Mouse (Mus musculus): Measurements from ENCODE around the gene Pard3. TPM values are rescaled to one million over a fixed set of nuclear protein-coding genes. Genes with fewer than 3 reads are reported as not detected.

Gene Pard3
- polyA plus RNA-seq, 1 experiment from 2014 or later: 14.5 TPM

DNA sequence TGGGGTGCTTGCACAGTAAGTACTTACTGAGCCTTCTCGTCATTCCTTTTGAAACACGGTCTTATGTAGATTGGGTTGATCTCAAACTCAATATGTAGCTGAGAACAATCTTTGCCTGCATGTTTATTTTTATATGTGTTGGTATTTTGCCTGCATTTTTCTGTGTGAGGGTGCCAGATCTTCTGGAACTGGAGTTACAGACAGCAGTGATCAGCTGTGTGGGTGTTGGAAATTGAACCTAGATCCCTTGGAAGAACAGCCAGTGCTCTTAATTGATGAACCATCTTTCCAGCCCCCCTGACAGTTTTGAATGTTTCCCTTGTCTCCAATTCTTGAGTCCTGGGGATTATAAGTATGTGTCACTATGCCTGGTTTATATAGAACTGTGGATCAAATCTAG is 4.9 kb upstream of the Pard3 start:
- H3K4me3 ChIP-seq (ENCODE audit: low read depth, low read length): no peak overlapping the region
- no peak for ATAC-seq (replicated peaks; ENCODE audit: low FRiP score)
- 78% methylated on average over 2 of the region's 2 CpGs for WGBS
- H3K9ac ChIP-seq (ENCODE audit: low read depth, low read length): no peak overlapping the region
- H3K27ac ChIP-seq (ENCODE audit: low read depth, low read length): no peak overlapping the region
- H3K36me3 ChIP-seq (ENCODE audit: control insufficient read depth, insufficient read depth, low read length): no peaks in the 10 kb centered on the region
- DNase-seq (ENCODE audit: low spot score): no peak
- H3K4me2 ChIP-seq: no peak overlapping the region
- no peaks in the 10 kb centered on the region for H3K9me3 ChIP-seq (ENCODE audit: control insufficient read depth, low read length)
- H3K4me1 ChIP-seq (replicated peaks; ENCODE audit: control insufficient read depth, insufficient read depth, low read length): peaks cover 4% of the 10 kb centered on the region; the same call in 1 of the 2 replicates
- peaks cover 22% of the 10 kb centered on the region for H3K27me3 ChIP-seq (replicated peaks; ENCODE audit: control insufficient read depth, insufficient read depth, low read length)

DNA sequence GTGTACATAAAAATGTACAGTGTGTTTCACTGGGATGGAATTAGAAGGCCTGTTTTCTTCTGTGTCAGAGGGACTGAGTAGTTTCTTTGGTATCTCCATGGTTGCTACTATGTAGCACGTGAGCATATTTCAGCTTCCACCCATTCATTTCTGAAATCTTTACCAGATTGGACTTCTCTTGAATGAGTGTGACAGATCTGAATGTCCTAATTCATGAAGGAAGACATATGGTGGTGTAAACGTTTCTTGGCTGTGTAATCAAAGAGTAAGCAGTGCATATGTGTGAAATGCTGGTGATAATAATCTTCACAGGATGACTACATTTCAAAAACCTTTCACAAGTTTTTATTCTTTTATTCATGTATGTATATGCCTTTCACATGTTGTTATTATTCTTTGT is 3.9 kb upstream of the Pard3 start:
- DNase-seq (ENCODE audit: low spot score) (no peak), ATAC-seq (replicated peaks; ENCODE audit: low FRiP score) (no peak)
- no peak overlapping the region for H3K4me3 ChIP-seq (ENCODE audit: low read depth, low read length)
- H3K9me3 ChIP-seq (ENCODE audit: control insufficient read depth, low read length): no peaks in the 10 kb centered on the region
- H3K4me1 ChIP-seq (replicated peaks; ENCODE audit: control insufficient read depth, insufficient read depth, low read length): peaks cover 4% of the 10 kb centered on the region; the same call in 1 of the 2 replicates
- 58% methylated on average over 2 of the region's 2 CpGs for WGBS
- no peak overlapping the region for H3K27ac ChIP-seq (ENCODE audit: low read depth, low read length)
- no peak overlapping the region for H3K4me2 ChIP-seq
- H3K36me3 ChIP-seq (ENCODE audit: control insufficient read depth, insufficient read depth, low read length): no peaks in the 10 kb centered on the region
- H3K9ac ChIP-seq (ENCODE audit: low read depth, low read length): no peak overlapping the region
- H3K27me3 ChIP-seq (replicated peaks; ENCODE audit: control insufficient read depth, insufficient read depth, low read length): peaks cover 33% of the 10 kb centered on the region

DNA sequence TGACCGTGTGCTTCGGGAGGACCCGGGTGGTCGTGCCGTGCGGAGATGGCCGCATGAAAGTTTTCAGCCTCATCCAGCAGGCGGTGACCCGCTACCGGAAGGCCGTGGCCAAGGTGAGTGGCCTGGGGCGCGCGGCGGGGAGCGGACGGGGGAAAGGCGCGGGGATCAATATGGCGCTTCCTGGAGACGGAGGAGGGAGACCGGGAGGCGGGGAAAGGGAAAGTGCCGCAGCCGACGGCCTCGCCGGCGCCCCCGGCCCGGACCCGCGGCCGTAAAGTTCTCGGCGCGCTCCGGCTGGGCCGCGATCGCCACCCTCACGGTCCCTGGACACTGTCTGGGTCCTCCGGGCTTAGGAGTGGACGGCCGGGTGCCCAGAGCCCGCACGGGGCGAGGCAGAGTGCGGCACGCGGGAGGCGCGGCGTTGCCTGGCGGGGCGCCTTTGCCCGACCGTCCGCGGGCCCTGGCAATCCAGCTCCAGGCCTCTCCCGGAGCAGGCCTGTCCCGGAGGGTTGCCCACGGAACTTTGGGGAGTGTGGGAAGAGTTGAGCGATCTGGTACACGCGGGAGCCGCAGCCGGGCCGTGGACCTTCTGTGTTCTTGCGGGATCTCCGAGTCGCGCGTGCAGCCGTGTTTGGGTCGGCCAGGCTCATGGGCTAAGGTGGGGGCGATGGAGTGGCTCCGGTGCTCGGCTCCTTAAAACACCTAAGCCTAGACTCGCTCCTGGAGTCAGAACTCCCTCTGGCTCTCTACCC is 844 bp downstream of the Pard3 start:
- no peaks in the 10 kb centered on the region for H3K36me3 ChIP-seq (ENCODE audit: control insufficient read depth, insufficient read depth, low read length)
- ATAC-seq (replicated peaks; ENCODE audit: low FRiP score) (peak; percentile 29), DNase-seq (ENCODE audit: low spot score) (peak; percentile 53)
- no peaks in the 10 kb centered on the region for H3K9me3 ChIP-seq (ENCODE audit: control insufficient read depth, low read length)
- H3K9ac ChIP-seq (ENCODE audit: low read depth, low read length): peak overlapping the region; percentile 80
- peaks cover 4% of the 10 kb centered on the region for H3K4me1 ChIP-seq (replicated peaks; ENCODE audit: control insufficient read depth, insufficient read depth, low read length)
- H3K27me3 ChIP-seq (replicated peaks; ENCODE audit: control insufficient read depth, insufficient read depth, low read length): peaks cover 41% of the 10 kb centered on the region
- peak overlapping the region; percentile 75 for H3K4me2 ChIP-seq
- under 1% methylated on average over 71 of the region's 80 CpGs for WGBS
- H3K27ac ChIP-seq (ENCODE audit: low read depth, low read length): peak overlapping the region; percentile 89
- peak overlapping the region; percentile 76 for H3K4me3 ChIP-seq (ENCODE audit: low read depth, low read length)

- peak overlapping the region; percentile 89; the same call in 1 of the 2 replicates for H3K27ac ChIP-seq (ENCODE audit: low read depth, low read length)
- H3K27me3 ChIP-seq (replicated peaks; ENCODE audit: control insufficient read depth, insufficient read depth, low read length): peaks cover 41% of the 10 kb centered on the region
- peak overlapping the region; percentile 76 for H3K4me3 ChIP-seq (ENCODE audit: low read depth, low read length)
- H3K9ac ChIP-seq (ENCODE audit: low read depth, low read length): peak overlapping the region; percentile 80
- peak overlapping the region; percentile 75 for H3K4me2 ChIP-seq
- H3K9me3 ChIP-seq (ENCODE audit: control insufficient read depth, low read length): no peaks in the 10 kb centered on the region
- H3K36me3 ChIP-seq (ENCODE audit: control insufficient read depth, insufficient read depth, low read length): no peaks in the 10 kb centered on the region
- DNase-seq (ENCODE audit: low spot score): no peak
- 9% methylated on average over 10 of the region's 10 CpGs for WGBS
- peaks cover 4% of the 10 kb centered on the region for H3K4me1 ChIP-seq (replicated peaks; ENCODE audit: control insufficient read depth, insufficient read depth, low read length)
- ATAC-seq (replicated peaks; ENCODE audit: low FRiP score): no peak
Measured at GRCm38 (mm10) chr8:127065113-127065473, 1.4 kb downstream of the Pard3 start.

DNA sequence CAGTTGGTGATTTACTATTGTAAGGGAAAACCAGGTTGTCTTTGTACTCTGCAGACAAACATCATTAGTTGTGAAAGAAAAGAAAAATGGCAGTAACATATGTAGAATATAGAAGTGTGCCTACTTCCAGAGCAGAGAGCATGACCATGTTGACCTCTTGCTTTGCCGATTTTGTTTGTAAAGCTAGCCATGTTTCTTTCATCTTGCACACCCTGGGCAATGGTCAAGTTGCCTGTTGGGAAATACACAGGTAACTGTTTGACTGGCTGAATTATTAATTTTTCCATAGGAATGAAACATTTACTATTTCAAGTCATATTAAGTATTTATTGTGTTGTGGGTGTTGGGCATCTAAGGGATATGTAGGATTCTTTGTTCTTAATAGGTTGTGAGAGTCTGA is 2.1 kb downstream of the Pard3 start:
- no peaks in the 10 kb centered on the region for H3K36me3 ChIP-seq (ENCODE audit: control insufficient read depth, insufficient read depth, low read length)
- H3K27ac ChIP-seq (ENCODE audit: low read depth, low read length): no peak overlapping the region
- no peak overlapping the region for H3K4me3 ChIP-seq (ENCODE audit: low read depth, low read length)
- H3K9me3 ChIP-seq (ENCODE audit: control insufficient read depth, low read length): no peaks in the 10 kb centered on the region
- 67% methylated on average over 1 of the region's 1 CpGs for WGBS
- no peak overlapping the region for H3K9ac ChIP-seq (ENCODE audit: low read depth, low read length)
- H3K4me1 ChIP-seq (replicated peaks; ENCODE audit: control insufficient read depth, insufficient read depth, low read length): peaks cover 4% of the 10 kb centered on the region
- H3K27me3 ChIP-seq (replicated peaks; ENCODE audit: control insufficient read depth, insufficient read depth, low read length): peaks cover 41% of the 10 kb centered on the region
- H3K4me2 ChIP-seq: peak overlapping the region; percentile 75
- ATAC-seq (replicated peaks; ENCODE audit: low FRiP score) (no peak), DNase-seq (ENCODE audit: low spot score) (no peak)

DNA sequence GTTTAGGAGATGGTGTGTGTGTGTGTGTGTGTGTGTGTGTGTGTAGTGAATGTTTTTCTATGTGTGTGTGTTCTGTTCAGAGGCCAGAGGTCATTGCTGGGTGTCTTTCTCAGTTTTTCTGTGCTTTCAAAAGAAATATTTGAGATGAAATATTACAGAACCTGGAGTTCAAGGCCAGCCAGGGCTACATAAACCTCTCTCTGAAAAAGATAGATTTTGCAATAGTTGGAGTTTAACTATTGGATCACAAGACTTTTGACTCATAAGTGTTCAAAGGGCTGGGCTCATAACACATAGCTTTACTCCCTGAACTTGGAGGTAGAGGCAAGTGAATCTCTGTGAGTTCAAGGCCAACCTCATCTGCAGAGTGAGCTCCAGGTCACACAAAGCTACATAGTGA is 2.8 kb downstream of the Pard3 start:
- Histone ChIP-seq H3K36me3 (ENCODE audit: control insufficient read depth, insufficient read depth, low read length) (no peaks in the 10 kb centered on the region), H3K4me2 (no peak overlapping the region), H3K9me3 (ENCODE audit: control insufficient read depth, low read length) (no peaks in the 10 kb centered on the region), H3K27me3 (replicated peaks; ENCODE audit: control insufficient read depth, insufficient read depth, low read length) (peaks cover 38% of the 10 kb centered on the region), H3K27ac (ENCODE audit: low read depth, low read length) (no peak overlapping the region), H3K4me3 (ENCODE audit: low read depth, low read length) (no peak overlapping the region), H3K9ac (ENCODE audit: low read depth, low read length) (no peak overlapping the region), H3K4me1 (replicated peaks; ENCODE audit: control insufficient read depth, insufficient read depth, low read length) (peaks cover 4% of the 10 kb centered on the region)
- DNase-seq (ENCODE audit: low spot score): no peak
- no peak for ATAC-seq (replicated peaks; ENCODE audit: low FRiP score)

DNA sequence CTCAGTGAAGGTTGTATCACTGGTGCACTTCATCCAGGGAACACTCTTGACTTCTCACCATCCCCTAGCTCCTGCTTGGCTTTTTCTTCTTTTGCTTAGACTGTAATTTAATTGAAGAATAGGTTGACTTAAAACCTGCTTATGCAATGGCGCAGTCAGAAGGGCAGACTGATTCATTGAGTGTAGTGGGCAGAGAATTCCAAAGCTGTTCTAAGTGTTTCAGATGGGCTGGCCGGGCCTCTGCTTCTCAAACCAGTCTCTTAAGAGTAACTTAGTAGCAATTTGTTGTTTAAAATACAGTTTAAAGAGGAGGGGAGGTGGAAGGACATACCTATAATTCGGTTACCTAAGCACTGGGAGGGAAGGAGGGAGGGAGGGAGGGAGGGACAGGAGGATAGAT is 5.0 kb downstream of the Pard3 start:
- peaks cover 21% of the 10 kb centered on the region for H3K27me3 ChIP-seq (replicated peaks; ENCODE audit: control insufficient read depth, insufficient read depth, low read length)
- no peak overlapping the region for H3K4me2 ChIP-seq
- no peaks in the 10 kb centered on the region for H3K9me3 ChIP-seq (ENCODE audit: control insufficient read depth, low read length)
- no peaks in the 10 kb centered on the region; the same call in 1 of the 2 replicates for H3K4me1 ChIP-seq (replicated peaks; ENCODE audit: control insufficient read depth, insufficient read depth, low read length)
- no peak overlapping the region for H3K4me3 ChIP-seq (ENCODE audit: low read depth, low read length)
- no peaks in the 10 kb centered on the region for H3K36me3 ChIP-seq (ENCODE audit: control insufficient read depth, insufficient read depth, low read length)
- 81% methylated on average over 3 of the region's 3 CpGs for WGBS
- no peak for ATAC-seq (replicated peaks; ENCODE audit: low FRiP score)
- no peak for DNase-seq (ENCODE audit: low spot score)
- no peak overlapping the region for H3K9ac ChIP-seq (ENCODE audit: low read depth, low read length)
- H3K27ac ChIP-seq (ENCODE audit: low read depth, low read length): no peak overlapping the region

DNA sequence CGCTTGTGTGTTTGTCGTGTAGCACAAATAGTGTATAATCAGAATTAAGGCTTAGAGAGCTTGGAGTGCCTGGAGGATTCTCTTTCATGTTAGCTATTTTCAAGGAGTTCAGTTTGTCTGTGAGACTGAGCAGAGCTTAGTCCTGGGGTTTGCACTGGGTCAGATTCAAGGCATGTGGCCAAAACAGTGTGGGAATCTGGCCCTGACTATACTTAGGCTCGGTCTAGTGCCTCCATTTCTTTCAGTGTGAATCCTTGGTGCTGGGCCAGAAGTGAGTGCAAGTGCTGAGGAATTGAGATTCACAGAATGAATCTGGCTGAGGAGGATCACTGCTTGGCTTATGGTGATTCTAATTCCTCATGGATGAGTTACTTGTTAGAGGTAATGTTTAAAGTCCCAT is 6.5 kb downstream of the Pard3 start:
- WGBS: 68% methylated on average over 3 of the region's 3 CpGs
- Histone ChIP-seq H3K4me1 (replicated peaks; ENCODE audit: control insufficient read depth, insufficient read depth, low read length) (no peaks in the 10 kb centered on the region; the same call in 1 of the 2 replicates), H3K9me3 (ENCODE audit: control insufficient read depth, low read length) (no peaks in the 10 kb centered on the region), H3K27ac (ENCODE audit: low read depth, low read length) (no peak overlapping the region), H3K27me3 (replicated peaks; ENCODE audit: control insufficient read depth, insufficient read depth, low read length) (peaks cover 6% of the 10 kb centered on the region), H3K4me2 (no peak overlapping the region), H3K36me3 (ENCODE audit: control insufficient read depth, insufficient read depth, low read length) (no peaks in the 10 kb centered on the region), H3K9ac (ENCODE audit: low read depth, low read length) (no peak overlapping the region), H3K4me3 (ENCODE audit: low read depth, low read length) (no peak overlapping the region)
- DNase-seq (ENCODE audit: low spot score) (no peak), ATAC-seq (replicated peaks; ENCODE audit: low FRiP score) (no peak)

GRCm38 (mm10) chr8:127073052-127073618 is 9.4 kb downstream of the Pard3 start:
- Histone ChIP-seq H3K4me3 (ENCODE audit: low read depth, low read length) (no peak overlapping the region), H3K4me1 (replicated peaks; ENCODE audit: control insufficient read depth, insufficient read depth, low read length) (peaks cover 3% of the 10 kb centered on the region; the same call in 1 of the 2 replicates), H3K4me2 (no peak overlapping the region), H3K9me3 (ENCODE audit: control insufficient read depth, low read length) (no peaks in the 10 kb centered on the region), H3K9ac (ENCODE audit: low read depth, low read length) (no peak overlapping the region), H3K27ac (ENCODE audit: low read depth, low read length) (no peak overlapping the region), H3K27me3 (replicated peaks; ENCODE audit: control insufficient read depth, insufficient read depth, low read length) (no peaks in the 10 kb centered on the region), H3K36me3 (ENCODE audit: control insufficient read depth, insufficient read depth, low read length) (no peaks in the 10 kb centered on the region)
- no peak for ATAC-seq (replicated peaks; ENCODE audit: low FRiP score)
- WGBS: 62% methylated on average over 5 of the region's 5 CpGs
- DNase-seq (ENCODE audit: low spot score): no peak
